In the genomic region with DNA sequence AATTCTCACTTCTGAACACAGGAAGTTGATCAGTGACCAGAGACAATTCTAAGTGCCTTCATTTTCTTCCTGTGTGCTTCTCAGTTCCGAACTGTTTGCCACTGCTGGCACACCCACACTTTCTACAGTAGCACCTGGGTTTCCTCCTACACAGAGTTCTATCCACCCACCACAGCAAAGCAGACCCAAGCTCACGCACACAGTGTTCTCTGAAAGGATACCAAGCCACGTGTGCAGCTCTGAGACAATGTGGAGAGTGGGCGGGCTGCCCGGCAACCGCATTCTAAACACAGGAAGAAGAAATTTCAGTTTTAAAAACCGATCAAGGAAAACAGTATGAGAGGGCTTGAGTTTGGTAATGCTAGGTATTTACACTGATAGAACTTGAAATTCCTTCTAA, we compare ENCODE assay signal across 10 mouse cellular contexts.
DNase-seq lines count a peak whose midpoint lies in the region; ATAC-seq lines count a peak whose summit lies in the region.
"Had no signal": no experiment of that assay in that cellular context is flagged by ENCODE, and none has a peak within 500 bp of the region (broad histone marks: within the 10 kb centered on the region; RNA-seq: fewer than 3 reads in every experiment).

No protein-coding gene starts in this region.

- peak; percentile 85 for DNase-seq in left cerebral cortex, adult 11 months (ENCODE audit: low spot score)
- no peak for DNase-seq in left cerebral cortex, postnatal 4 days
- DNase-seq in layer of hippocampus, adult 11-12 months (ENCODE audit: low spot score) = peak; percentile 92
- peak; percentile 51 for DNase-seq in lung, postnatal 36 days
- peak; percentile 38 for DNase-seq in thymus, postnatal 25 days
- no peak for DNase-seq in embryonic facial prominence, embryonic 10.5 days (ENCODE audit: low spot score)
- DNase-seq: cerebellum, adult 2 months had no signal

- 56% methylated on average over 7 of the region's 7 CpGs for WGBS in liver, embryonic 12.5 days (ENCODE audit: insufficient replicate concordance)
- 86% methylated on average over 7 of the region's 7 CpGs for WGBS in embryonic facial prominence, embryonic 10.5 days
- WGBS in forebrain, embryonic 15.5 days = 78% methylated on average over 7 of the region's 7 CpGs

- no peak for ATAC-seq in liver, embryonic 12.5 days
- no peak for ATAC-seq in forebrain, embryonic 15.5 days (replicated peaks)

- intact Hi-C loops in left cerebral cortex, postnatal 4 days (cut with DNase I) = no loop called here

- H3K4me1 ChIP-seq in liver, embryonic 12.5 days = no peaks in the 10 kb centered on the region
- H3K4me1 ChIP-seq in embryonic facial prominence, embryonic 10.5 days = peaks cover 8% of the 10 kb centered on the region
- 0 out of 2 replicates have a peak, but pooled peaks cover 3% of the 10 kb centered on the region for H3K4me1 ChIP-seq in forebrain, embryonic 15.5 days
- H3K4me1 ChIP-seq: midbrain, embryonic 12.5 days had no signal

- no peaks in the 10 kb centered on the region for H3K9me3 ChIP-seq in liver, embryonic 12.5 days (replicated peaks)
- H3K9me3 ChIP-seq in embryonic facial prominence, embryonic 10.5 days = no peaks in the 10 kb centered on the region
- no peaks in the 10 kb centered on the region for H3K9me3 ChIP-seq in forebrain, embryonic 15.5 days
- H3K9me3 ChIP-seq: midbrain, embryonic 12.5 days had no signal

- H3K27ac ChIP-seq in liver, embryonic 12.5 days = no peak overlapping the region
- H3K27ac ChIP-seq in embryonic facial prominence, embryonic 10.5 days (replicated peaks) = no peak overlapping the region
- H3K27ac ChIP-seq in forebrain, embryonic 15.5 days (replicated peaks) = no peak overlapping the region
- H3K27ac ChIP-seq: midbrain, embryonic 12.5 days had no signal

- H3K4me3 ChIP-seq in liver, embryonic 12.5 days = no peak overlapping the region
- H3K4me3 ChIP-seq in embryonic facial prominence, embryonic 10.5 days = no peak overlapping the region
- H3K4me3 ChIP-seq in forebrain, embryonic 15.5 days = no peak overlapping the region
- H3K4me3 ChIP-seq: midbrain, embryonic 12.5 days had no signal

- no peak overlapping the region for H3K9ac ChIP-seq in liver, embryonic 12.5 days
- H3K9ac ChIP-seq in forebrain, embryonic 15.5 days (replicated peaks) = no peak overlapping the region
- H3K9ac ChIP-seq: midbrain, embryonic 12.5 days had no signal

- H3K4me2 ChIP-seq in liver, embryonic 12.5 days = no peak overlapping the region
- no peak overlapping the region for H3K4me2 ChIP-seq in forebrain, embryonic 15.5 days (replicated peaks)
- H3K4me2 ChIP-seq: midbrain, embryonic 12.5 days had no signal

- H3K36me3 ChIP-seq in liver, embryonic 12.5 days = no peaks in the 10 kb centered on the region
- H3K36me3 ChIP-seq in embryonic facial prominence, embryonic 10.5 days (replicated peaks) = no peaks in the 10 kb centered on the region
- H3K36me3 ChIP-seq in forebrain, embryonic 15.5 days = no peaks in the 10 kb centered on the region
- H3K36me3 ChIP-seq: midbrain, embryonic 12.5 days had no signal

- H3K27me3 ChIP-seq in liver, embryonic 12.5 days (replicated peaks) = no peaks in the 10 kb centered on the region
- H3K27me3 ChIP-seq in embryonic facial prominence, embryonic 10.5 days (replicated peaks; ENCODE audit: low read depth, poor library complexity, severe bottlenecking) = no peaks in the 10 kb centered on the region
- no peaks in the 10 kb centered on the region for H3K27me3 ChIP-seq in forebrain, embryonic 15.5 days
- H3K27me3 ChIP-seq: midbrain, embryonic 12.5 days had no signal

Comparison
In these comparisons a context has a peak if more than half of its experiments do, and no peak if none do; other contexts are left out.
1. DNase-seq: peak in left cerebral cortex, adult 11 months (single experiment), layer of hippocampus, adult 11-12 months (single experiment), lung, postnatal 36 days (single experiment) and thymus, postnatal 25 days (single experiment); none in left cerebral cortex, postnatal 4 days (single experiment) and embryonic facial prominence, embryonic 10.5 days (single experiment).